Mouse (Mus musculus) C2C12 (cell line): ENCODE results near the gene Ctsll3. TPM values are rescaled to one million over a fixed set of nuclear protein-coding genes. Genes with fewer than 3 reads are reported as not detected.

Experiments used
- H3K27me3 ChIP-seq: one replicate; pipeline ENCODE4 v1.6.1; 2011; ENCODE audit not compliant: control insufficient read depth, insufficient read depth, insufficient read length
- H3K36me3 ChIP-seq: one replicate; pipeline ENCODE4 v1.6.1; 2011; ENCODE audit not compliant: control insufficient read depth, insufficient read depth
- H3K4me3 ChIP-seq: one replicate; pipeline ENCODE4 v1.5.1; 2011; ENCODE audit warnings: mild to moderate bottlenecking, control low read depth; ENCODE audit not compliant: poor library complexity, insufficient read depth, severe bottlenecking
- H3K79me2 ChIP-seq: one replicate; pipeline ENCODE4 v1.6.1; 2011; ENCODE audit not compliant: control insufficient read depth, insufficient read depth
- H3K79me3 ChIP-seq: one replicate; pipeline ENCODE4 v1.6.1; 2011; ENCODE audit warnings: low read depth, control low read depth
- H3ac ChIP-seq: one replicate; pipeline ENCODE3; 2011; ENCODE audit warnings: low read depth; ENCODE audit not compliant: control insufficient read depth, insufficient read length
- CEBPB ChIP-seq: IDR thresholded peaks from one replicate; pipeline ENCODE4 v1.6.1; 2011; ENCODE audit warnings: low read depth, mild to moderate bottlenecking, control low read depth, moderate library complexity
- CTCF ChIP-seq: IDR thresholded peaks from one replicate; pipeline ENCODE4 v1.5.1; 2011; ENCODE audit not compliant: control insufficient read depth, insufficient read depth, insufficient read length
- FOSL1 ChIP-seq: IDR thresholded peaks from one replicate; pipeline ENCODE4 v1.8.0; 2011; ENCODE audit warnings: mild to moderate bottlenecking, low read length; ENCODE audit not compliant: poor library complexity, insufficient read depth, severe bottlenecking
- MAX ChIP-seq: IDR thresholded peaks from one replicate; pipeline ENCODE4 v1.6.1; 2011; ENCODE audit warnings: mild to moderate bottlenecking, control low read depth
- MYOD1 ChIP-seq: IDR thresholded peaks from one replicate; pipeline ENCODE4 v1.6.1; 2011; ENCODE audit warnings: low read depth; ENCODE audit not compliant: control insufficient read depth, insufficient read length
- MYOG ChIP-seq: IDR thresholded peaks from one replicate; pipeline ENCODE4 v1.6.1; 2011; ENCODE audit not compliant: control insufficient read depth, insufficient read length; ENCODE audit errors: extremely low read depth
- USF1 ChIP-seq: IDR thresholded peaks from one replicate; pipeline ENCODE4 v1.6.1; 2011; ENCODE audit warnings: low read depth, mild to moderate bottlenecking, control low read depth, moderate library complexity
- polyA plus RNA-seq: library from polyadenylated mRNA; unstranded; fragments of >200 nt; fragmentation: generic; extraction: Trizol; gene quantifications from one replicate; pipeline ENCODE4 v1.2.1, GENCODE M21; 2012; ENCODE audit warnings: missing spikeins

Gene Ctsll3
- polyA plus RNA-seq, 1 experiment: not detected

- Histone ChIP-seq H3K79me2 (no peaks in the 10 kb centered on the region), H3K4me3 (no peak within 1 kb of the TSS), H3K79me3 (no peaks in the 10 kb centered on the region), H3K27me3 (no peaks in the 10 kb centered on the region), H3K36me3 (no peaks in the 10 kb centered on the region), H3ac (no peak within 1 kb of the TSS)
- no peak for TF ChIP-seq USF1
- no peak for TF ChIP-seq MAX
- no peak for TF ChIP-seq MYOG
- no peak for TF ChIP-seq FOSL1
- no peak for TF ChIP-seq CEBPB
Observed at GRCm38 (mm10) chr13:60786264-60786663, 16.4 kb downstream of the Ctsll3 start, which contains the start of gene BC051665. TSS of gene BC051665 (minus strand) at chr13:60786364.

- Histone ChIP-seq H3K4me3 (no peak overlapping the region), H3K79me2 (no peaks in the 10 kb centered on the region), H3K36me3 (no peaks in the 10 kb centered on the region), H3ac (no peak overlapping the region), H3K79me3 (no peaks in the 10 kb centered on the region), H3K27me3 (no peaks in the 10 kb centered on the region)
- TF ChIP-seq MYOG (no peak), CTCF (no peak), MYOD1 (no peak), USF1 (no peak), FOSL1 (no peak), MAX (no peak), CEBPB (no peak)
Observed at GRCm38 (mm10) chr13:60783301-60783700, 19.3 kb downstream of the Ctsll3 start.

GRCm38 (mm10) chr13:60780534-60780933 is 22.1 kb downstream of the Ctsll3 start:
- TF ChIP-seq CEBPB: no peak
- no peak for TF ChIP-seq MYOD1
- no peak for TF ChIP-seq MYOG
- no peak for TF ChIP-seq CTCF
- TF ChIP-seq MAX: no peak
- TF ChIP-seq USF1: no peak
- TF ChIP-seq FOSL1: no peak
- Histone ChIP-seq H3K79me2 (no peaks in the 10 kb centered on the region), H3K27me3 (no peaks in the 10 kb centered on the region), H3ac (no peak overlapping the region), H3K36me3 (no peaks in the 10 kb centered on the region), H3K4me3 (no peak overlapping the region), H3K79me3 (no peaks in the 10 kb centered on the region)

GRCm38 (mm10) chr13:60761161-60761560 is 41.5 kb downstream of the Ctsll3 start:
- TF ChIP-seq CEBPB (no peak), CTCF (no peak), MAX (no peak), FOSL1 (no peak)
- Histone ChIP-seq H3ac (no peak overlapping the region), H3K36me3 (no peaks in the 10 kb centered on the region), H3K27me3 (no peaks in the 10 kb centered on the region), H3K79me2 (no peaks in the 10 kb centered on the region), H3K4me3 (no peak overlapping the region), H3K79me3 (no peaks in the 10 kb centered on the region)

- H3K4me3 ChIP-seq: no peak overlapping the region
- H3K36me3 ChIP-seq: no peaks in the 10 kb centered on the region
- no peak overlapping the region for H3ac ChIP-seq
- no peaks in the 10 kb centered on the region for H3K27me3 ChIP-seq
- no peak for TF ChIP-seq CTCF
- no peak for TF ChIP-seq MYOD1
- TF ChIP-seq USF1: no peak
- no peak for TF ChIP-seq CEBPB
- TF ChIP-seq MYOG: no peak
- TF ChIP-seq FOSL1: no peak
- TF ChIP-seq MAX: no peak
- H3K79me2 ChIP-seq: no peaks in the 10 kb centered on the region
- H3K79me3 ChIP-seq: no peaks in the 10 kb centered on the region
Observed at GRCm38 (mm10) chr13:60760392-60760791, 42.3 kb downstream of the Ctsll3 start.

GRCm38 (mm10) chr13:60759136-60759535 is 43.5 kb downstream of the Ctsll3 start:
- Histone ChIP-seq H3K79me2 (no peaks in the 10 kb centered on the region), H3ac (no peak overlapping the region), H3K36me3 (no peaks in the 10 kb centered on the region), H3K79me3 (no peaks in the 10 kb centered on the region), H3K4me3 (no peak overlapping the region), H3K27me3 (no peaks in the 10 kb centered on the region)
- TF ChIP-seq CTCF (no peak), USF1 (no peak), MAX (no peak), MYOD1 (no peak), FOSL1 (no peak), MYOG (no peak), CEBPB (no peak)
